Mouse (Mus musculus) kidney, postnatal 10 days (tissue): Measurements from ENCODE around the gene Tor2a.

Source experiments
- DNase-seq: peaks from one replicate; pipeline ENCODE4 v3.0.0; 2021; ENCODE audit warnings: mixed read lengths

Tor2a gene

DNA sequence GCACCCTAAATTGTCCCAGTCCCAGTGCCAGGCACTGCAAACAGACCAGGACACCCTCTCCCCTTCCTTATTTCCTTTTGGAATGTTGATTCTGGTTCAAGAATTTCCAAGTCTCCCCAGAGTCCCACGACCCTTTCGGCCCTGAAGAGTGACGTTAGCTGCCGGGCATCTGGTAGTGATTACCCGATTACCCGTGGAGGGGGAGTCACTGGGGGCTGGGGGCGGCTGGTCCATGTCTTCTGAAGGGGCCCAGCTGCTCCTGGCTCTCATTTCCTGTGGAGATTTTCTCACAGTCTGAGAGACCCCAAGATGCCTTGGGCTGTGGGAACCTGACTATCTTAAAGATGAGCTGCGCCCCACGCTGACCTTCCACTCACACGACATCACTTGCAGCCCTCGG is 26.2 kb upstream of the Tor2a start:
- peak; percentile 82 for DNase-seq

DNA sequence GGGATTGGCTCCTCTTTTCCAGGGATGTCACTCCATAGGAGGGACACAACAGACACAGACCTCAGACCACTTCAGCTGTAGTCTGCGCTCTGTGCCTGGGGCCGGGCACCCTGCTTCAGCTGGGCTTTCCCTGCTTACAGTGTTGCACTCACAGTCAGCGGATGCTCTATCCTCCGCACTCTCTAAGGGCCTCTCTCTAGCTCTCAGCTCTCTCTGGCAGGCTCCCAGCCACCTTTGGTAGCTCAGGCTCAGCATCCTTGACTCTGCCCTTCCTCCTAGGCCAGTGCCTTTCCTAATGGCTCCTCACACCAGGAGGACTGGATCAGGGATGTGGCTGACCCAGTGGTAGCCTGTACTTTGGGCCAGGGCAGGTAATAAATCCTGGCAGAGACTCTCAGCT is 25.1 kb upstream of the Tor2a start:
- DNase-seq = peak; percentile 58

DNA sequence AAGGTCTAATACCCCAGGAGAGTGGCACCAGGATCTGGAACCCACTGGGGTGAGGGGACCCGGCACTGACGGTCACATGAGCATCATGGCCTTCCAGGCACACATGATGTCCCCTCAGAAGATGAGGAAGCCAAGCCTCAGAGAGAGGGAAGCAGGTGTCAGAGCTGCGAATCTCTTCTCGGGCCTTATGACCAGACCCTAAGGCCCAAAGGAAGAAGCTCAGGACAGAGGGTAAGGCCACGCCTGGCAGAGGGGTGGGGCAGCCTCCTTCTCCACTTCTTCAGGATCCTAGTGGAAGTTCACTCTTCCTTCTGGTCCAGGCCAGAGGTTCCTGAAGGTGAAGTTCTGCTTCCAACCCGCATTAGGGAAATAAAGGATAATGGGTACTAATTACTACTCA is 24.3 kb upstream of the Tor2a start:
- DNase-seq = no peak

DNA sequence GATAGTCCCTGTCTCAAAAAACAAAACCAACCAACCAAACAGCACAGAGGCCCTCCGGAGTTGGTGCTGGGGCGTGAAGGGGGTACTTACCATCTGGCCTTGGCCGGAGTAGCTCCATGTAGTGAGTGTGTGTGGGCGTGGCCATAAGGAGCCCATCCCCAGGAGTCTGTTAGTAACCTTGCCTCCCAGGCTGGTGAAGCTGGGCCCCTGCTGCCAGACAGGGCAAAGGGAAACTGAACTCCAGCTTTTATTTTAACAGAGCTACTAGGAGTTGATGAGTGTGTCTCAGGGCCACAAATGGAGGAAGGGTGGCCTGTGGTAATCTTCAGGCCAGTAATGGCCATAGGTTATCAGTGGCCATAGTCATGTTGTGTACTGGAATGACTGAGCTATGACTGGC is 22.6 kb upstream of the Tor2a start:
- peak; percentile 60 for DNase-seq

DNA sequence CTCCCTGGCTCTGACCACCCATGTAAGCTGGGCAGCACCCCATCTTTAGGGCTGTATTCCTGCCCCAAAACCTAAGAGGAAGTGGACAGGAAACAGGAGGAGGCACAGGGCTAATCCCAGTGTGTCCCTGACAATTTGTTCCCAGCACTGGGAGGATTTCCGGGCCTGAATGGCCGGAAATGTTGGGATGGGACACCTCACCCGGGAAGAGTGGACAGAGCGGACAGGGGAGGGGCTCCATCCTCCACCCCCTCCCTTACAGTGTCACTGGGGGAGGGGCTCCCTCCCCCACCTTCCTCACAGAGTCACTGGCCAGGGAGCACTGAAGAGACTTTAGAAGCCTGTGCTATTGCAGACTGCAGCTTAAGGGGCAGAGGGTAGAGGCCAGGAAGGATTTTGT is 22.1 kb upstream of the Tor2a start:
- peak; percentile 85 for DNase-seq

DNA sequence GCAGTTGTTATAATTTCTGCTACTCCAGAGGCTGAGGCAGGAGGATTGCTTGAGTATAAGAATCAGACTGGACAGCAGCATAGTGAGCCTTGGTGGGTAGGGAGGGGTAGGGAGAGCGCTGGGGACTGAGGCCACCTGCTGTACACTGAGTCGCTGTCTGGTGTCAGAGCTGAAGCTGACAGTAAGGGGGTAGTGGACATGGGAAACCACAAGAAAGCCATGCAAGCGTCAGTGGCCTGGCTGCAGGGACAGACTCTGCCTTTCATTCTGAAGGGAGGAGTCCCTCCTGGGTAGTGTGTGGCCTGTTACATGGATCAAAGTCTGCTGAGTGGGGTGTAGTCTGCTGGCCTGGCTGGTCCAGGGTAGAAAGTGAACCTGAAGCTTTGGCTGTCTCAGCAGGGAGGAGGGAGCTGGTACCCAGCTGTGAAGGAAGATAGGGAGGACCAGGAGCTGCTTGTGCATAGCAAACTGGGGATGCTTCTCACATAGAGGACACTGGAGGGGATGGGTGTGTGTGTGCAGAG is 20.7 kb upstream of the Tor2a start:
- no peak for DNase-seq

DNA sequence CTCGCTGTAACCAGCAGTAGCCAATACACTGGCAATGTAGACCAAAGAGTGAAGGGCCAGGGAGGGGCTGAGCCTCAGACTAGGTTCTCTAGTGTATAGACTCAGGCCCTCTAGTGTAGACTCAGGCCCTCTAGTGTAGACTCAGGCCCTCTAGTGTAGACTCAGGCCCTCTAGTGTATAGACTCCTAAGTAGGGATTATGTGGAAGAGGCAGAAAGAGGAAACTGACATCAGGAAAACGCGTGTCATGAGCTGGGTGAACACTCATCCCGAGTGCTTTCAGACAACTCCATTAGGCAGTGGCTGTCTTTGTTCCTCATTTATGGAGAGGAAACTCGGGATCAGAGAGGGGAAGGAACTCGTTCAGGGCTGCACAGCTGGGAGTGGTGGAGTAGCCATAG is 20.0 kb upstream of the Tor2a start:
- no peak for DNase-seq

DNA sequence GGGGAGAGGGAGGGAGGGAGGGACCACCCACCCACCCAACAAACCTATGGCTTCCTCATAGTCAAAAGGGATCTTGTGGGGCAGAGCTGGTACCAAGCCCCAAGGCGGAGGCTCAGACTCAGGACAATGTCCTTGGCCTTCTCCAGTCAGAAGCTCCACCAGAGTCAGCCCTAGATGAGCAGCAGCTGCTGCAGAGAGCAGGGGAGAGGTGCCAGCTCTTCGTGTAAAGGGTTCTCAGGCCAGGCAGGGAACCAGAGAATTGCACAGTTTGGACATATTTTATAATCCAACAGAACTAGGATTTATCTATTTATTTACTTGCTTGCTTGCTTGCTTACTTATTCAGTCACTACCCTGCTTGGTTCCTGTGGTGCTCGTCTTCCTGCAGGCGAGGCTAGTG is 17.7 kb upstream of the Tor2a start:
- DNase-seq = no peak

DNA sequence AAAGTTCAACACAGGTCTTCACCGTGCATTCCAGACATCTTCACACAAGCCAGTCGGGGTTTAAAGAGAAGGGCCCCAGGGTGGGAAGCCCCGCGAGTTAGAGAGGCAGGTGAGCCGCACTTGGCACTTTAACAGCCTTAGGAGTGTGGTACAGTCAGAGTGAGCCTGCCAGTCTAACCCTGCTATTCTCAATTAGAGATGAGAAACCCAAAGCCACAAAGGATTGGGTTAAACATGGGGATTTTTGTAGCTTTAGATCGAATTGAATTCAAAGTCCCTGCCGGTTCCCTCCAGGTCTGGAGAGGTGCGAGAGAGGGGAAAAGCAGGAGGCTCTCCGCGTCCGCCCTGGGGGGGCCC is 16.1 kb upstream of the Tor2a start, which contains the start of gene 6330409D20Rik:
Gene 6330409D20Rik (minus strand): TSS at position 101 of the 357 bp plus-strand sequence.
- DNase-seq = no peak

DNA sequence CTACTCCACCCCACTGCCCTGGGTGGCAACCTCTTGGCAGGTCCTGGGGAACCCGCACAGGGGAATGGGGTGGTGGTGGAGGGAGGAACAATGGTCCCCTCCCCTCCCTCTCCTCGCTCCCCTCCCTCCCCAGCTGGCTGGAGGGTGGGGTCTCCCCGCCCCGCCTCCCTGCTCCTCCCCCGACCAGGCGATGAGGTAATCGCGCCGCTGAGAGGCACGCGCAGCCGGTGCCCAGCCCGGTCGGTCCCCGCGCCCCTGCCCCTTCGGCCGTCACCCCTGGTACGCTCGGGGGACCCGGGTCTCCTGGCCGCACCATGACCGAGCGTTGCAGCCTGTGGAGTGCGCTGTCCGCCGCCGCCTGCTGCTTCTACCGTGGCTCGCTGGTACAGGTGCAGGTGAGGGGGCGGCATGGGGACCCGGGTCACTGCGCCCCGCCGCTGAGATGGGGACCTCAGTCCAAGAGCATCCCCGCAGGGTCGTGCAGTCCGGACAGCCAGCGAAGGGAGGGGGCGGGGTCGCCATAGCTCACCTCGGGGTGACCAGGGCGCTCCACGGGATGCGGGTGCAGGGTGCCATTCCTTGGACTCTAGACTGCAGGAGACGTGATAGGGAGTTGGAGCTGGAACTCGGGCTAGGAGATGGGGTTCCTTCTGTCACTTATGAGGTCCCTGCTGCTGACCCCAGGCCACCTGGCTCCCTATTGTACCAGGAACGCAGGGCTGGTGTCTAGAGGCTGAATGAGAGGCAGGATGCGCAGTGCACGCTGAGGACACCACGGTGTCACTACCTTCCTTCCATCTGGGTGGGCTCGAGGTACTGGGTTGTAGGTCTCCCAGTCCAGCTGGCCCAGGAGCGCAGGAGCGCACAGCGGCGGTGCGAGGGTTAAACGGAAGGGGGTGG is 15.5 kb upstream of the Tor2a start:
- DNase-seq = peak; percentile 69

DNA sequence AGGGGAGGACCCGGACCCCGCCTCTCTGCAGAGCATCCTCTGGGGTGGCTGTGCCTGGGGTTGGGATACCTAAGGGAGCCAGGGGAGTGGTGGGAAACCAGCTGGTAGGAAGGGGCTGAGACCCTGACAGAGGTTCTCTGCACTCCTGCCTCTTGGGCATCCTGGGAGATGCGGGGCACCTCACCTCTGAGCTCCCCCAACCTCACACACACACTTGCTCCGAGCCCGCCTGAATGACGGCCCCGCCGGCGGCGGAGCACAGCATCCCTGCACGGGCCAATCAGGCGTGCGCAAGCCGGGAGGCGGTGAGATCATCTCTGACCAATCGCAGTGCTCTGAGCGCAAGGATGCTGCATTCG is 14.9 kb upstream of the Tor2a start:
- no peak for DNase-seq

DNA sequence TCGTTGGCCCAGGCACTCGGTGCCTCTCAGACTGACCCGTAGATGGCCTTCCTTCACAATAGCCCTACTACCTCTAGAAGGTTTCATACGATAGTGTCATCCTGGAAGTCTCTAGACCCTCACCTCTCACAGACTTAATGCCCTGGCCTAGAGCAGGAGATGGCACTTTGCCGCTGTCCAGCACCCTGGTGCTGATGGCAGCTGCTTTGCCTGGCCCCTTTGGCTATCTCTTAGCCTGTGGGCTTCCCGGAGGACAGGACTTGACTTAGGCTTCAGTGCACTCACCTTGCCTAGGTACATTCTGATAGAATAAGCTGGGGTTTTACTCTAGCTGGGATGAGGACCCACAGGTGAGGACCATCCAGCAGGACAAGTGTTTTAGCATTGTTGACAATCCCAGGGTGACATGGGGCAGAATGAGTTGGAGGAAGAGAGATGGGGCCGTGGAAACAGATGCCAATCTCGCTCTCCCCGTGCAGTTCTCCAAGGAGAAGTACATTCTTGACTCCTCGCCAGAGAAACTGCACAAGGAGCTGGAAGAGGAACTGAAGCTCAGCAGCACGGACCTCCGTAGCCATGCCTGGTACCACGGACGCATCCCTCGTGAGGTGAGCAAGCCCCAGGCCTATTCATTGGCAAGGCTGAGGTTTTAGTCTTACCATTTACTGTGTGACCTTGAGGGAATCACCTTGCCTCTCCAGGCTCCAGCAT is 12.6 kb upstream of the Tor2a start:
- DNase-seq = no peak

DNA sequence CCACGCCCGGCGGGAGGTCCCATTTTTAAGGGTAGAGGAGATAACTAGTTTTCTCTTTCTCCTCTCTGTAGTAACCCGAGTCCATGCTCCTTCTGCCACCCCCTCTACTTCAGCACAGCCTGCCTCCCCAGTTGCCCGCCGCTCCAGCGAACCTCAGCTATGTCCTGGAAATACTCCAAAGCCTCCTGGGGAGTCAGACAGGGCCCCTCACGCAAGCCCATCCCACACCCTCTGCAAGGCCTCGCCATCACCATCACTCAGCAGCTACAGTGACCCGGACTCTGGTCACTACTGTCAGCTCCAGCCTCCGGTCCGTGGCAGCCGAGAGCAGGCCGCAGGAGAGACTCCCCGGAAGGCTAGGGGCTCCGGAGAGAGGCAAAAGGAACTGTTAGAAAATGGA is 8.0 kb upstream of the Tor2a start:
- no peak for DNase-seq

DNA sequence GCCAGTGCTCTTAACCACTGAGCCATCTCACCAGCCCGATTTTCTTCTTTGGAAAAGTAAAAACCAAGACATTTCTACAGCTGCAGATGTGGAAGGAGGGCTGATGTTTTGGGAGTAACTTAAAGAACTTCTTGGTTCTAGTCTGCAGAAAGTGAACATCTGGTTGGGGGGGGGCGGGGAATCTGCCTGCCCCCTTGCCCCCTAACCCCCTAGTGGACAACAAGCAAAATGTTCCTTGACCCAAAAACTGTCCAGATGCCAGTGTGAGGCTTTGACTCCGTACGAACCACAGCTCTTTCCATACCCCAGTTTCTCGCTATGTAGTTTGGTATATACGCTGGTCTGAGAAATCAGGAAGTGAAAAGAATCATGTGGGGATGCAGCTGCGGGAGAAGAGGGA is 6.8 kb upstream of the Tor2a start:
- DNase-seq = no peak

DNA sequence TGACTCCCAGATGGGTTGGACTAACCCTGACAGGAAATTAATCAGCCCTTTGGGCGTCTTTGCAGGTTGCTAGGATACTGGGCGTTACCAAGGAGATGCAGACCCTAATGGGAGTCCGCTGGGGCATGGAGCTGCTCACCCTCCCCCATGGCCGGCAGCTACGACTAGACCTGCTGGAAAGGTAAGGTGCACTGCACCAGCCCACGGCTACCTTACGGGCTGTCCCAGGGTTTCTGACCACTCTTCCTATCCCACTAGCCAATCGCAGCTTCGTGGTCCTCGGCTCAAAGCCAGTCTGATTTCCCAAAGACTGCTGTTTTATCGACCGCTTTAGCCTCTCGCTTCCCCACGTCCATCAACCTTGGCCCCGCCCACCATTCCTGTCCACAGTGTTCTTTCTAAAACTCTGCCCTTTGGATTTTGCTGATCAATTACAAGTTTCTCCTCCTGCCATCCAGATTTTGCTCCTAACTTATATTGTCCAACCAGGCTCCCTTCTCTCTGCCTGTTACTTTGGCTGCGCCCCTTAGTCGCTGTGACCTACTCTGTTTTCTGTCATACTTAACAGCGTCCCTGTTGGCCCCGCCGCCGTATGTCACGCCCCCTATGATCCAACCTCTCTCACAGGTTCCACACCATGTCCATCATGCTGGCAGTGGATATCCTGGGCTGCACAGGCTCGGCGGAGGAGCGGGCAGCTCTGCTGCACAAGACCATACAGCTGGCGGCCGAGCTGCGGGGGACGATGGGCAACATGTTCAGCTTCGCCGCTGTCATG is 6.0 kb upstream of the Tor2a start:
- DNase-seq = peak; percentile 83

DNA sequence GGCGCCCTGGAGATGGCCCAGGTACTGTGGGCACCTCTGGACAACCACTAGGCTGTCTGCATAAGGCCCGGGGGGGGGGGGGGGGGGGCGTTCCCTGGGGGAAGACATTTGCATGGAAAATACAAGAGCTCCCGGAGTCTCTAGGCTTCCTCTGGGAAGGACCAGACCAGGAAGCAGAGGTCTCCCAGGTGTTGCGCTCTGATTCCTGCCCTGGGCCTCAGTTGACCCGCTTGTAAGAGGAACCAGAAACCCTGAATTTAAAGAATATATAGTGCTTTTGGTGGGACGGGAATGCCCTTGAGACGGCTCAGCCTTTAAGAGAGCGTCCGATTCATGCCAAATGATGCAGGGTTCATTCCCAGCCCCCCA is 5.4 kb upstream of the Tor2a start:
- no peak for DNase-seq

DNA sequence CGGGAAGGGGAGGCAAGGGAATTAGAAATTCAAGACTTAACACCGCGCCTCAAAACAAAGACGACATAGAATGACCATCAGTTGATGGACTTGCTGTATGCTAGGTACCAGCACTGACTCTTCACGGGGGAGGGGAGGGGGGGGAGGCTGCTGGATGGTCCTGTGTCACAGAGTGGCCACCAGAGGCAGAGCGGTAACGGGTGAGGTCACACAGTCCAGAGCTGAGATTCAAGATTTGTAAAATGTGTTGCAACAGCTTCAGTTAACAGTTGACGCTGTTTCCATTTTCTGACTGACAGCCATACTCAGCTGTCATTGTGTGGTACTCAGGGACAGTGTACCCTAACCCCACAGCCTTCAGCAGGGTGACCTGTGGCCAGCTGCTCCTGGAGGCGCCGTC is 4.9 kb upstream of the Tor2a start:
- no peak for DNase-seq

DNA sequence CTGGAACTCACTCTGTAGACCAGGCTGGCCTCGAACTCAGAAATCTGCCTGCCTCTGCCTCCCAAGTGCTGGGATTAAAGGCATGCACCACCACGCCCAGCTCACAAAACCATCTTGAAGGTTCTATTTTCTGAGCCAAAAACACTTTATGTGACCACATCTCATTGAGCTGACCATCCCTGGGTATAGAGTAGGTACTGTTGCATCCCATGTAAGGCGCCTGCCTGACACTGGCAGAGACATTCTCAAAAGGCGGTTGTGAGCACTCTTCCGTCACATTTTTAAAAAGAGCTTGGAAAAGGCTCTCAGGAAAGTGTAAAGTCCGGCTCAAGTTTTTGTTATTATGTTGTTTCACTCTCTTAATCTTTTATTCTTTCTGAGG is 369 bp upstream of the Tor2a start:
- no peak for DNase-seq

DNA sequence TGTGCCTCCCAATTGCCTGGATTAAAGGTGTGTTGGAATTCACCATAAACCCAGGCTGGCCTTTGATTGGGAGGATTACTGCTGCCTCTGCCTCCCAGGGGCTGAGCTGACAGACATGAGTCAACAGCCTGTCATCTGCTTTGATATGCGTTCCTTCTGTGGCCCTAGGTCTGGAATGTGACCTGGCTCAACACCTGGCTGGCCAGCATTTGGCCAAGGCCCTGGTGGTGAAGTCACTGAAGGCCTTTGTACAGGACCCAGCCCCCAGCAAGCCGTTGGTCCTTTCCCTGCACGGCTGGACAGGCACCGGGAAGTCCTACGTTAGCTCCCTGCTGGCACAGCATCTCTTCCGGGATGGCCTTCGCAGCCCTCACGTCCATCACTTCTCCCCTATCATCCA is 1.5 kb downstream of the Tor2a start:
- peak; percentile 44 for DNase-seq

DNA sequence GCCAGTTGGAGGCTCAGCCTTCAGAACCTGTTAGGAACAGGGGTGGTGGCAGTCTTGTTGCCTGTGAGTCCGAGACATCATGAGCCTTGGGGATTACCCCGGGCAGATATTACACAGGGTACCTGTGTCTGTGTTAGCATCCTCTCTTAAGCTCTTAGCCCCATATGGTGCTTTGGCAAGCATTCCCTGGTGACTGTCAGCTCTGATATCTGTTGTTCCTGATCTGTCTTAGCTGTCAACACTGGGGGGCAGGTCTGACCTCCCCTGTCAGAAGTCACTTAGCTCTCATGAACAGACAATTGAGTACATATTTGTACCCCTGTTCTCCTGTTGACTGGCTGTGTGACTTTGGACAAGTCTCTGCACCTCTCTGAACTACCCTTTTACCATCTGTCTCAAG is 2.0 kb downstream of the Tor2a start:
- no peak for DNase-seq

DNA sequence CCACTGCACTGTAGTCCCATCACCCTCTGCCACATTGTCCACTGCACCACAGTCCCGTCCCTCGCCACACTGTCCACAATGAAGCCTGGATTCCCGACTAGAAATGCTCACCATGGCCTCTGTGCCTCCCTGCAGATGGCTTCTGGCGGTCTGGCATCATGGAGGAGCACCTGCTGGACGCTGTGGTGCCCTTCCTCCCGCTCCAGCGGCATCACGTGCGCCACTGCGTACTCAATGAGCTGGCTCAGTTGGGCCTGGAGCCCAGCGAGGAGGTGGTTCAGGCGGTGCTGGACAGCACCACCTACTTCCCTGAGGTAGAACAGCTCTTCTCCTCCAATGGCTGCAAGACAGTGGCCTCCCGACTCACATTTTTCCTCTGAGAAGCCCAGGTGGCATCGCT is 4.3 kb downstream of the Tor2a start:
- no peak for DNase-seq

DNA sequence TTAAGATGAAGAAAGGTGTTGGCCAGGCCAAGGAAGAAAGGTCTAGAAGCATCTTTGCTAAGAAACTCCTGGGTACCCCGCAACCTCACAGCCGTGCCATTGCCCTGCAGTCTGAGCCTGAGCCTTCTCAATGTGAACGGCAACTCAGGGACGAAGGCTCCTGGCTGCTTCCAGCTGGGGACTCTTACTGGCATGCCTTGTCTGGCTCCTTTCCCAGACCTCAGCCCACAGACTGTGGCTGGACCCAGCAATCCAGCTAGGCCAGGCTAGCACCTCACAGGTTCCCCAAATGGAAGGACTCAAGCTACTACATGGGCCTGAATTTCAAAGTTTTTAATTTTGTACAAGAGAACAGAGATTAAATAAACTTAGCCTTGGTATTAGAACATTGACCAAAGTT is 4.8 kb downstream of the Tor2a start:
- DNase-seq = no peak

DNA sequence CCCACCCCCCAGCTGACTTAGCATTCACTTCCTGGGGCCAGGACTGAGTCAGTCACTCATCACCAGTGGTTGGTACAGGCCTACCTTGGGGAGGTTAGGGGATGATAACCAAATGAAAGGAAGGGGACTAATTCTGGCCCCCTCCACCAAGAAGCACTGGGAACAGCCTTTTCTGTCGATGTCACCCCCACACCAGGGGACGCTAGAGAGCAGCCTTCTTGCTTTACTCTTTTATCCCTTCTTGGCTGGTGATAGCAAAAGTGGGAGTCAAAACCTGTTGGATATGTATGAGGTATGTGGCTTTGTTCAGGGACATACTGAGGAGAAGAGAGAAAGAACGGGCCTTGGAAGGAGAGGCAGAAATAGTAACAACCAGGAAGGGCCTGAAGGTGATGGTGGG is 6.3 kb downstream of the Tor2a start:
- DNase-seq = no peak

DNA sequence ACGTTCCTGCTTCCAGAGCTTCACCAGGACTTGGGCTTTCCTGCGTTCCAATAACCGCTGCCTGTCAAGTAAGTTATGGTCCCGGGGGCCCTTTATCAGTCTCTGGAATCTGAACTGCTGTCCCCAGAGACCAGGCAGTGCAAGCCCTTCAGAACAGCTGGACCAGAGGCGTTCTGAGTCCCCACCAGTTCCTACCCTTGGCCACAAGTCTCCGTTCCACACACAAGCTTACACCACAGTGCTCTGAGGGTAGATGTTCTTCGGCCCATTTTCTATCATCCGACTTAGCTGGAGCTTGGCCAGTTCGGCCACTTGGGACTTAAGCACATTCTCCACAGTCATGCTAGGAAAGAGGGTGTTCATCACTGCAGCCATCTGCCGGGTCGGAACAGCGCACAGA is 10.2 kb downstream of the Tor2a start:
- peak; percentile 55 for DNase-seq
